Mouse (Mus musculus) erythroblast, embryonic 14.5 days (primary cell): Measurements from ENCODE around the gene Gabrb1.

Experiments
- GATA1 ChIP-seq: IDR thresholded peaks from 2 replicates; pipeline ENCODE4 v1.6.1; 2012; ENCODE audit warnings: low read length, inconsistent platforms, mixed read lengths
- TAL1 ChIP-seq: IDR thresholded peaks from 3 replicates; pipeline ENCODE4 v1.6.1; 2012; ENCODE audit warnings: low read length, inconsistent platforms, mixed read lengths

DNA sequence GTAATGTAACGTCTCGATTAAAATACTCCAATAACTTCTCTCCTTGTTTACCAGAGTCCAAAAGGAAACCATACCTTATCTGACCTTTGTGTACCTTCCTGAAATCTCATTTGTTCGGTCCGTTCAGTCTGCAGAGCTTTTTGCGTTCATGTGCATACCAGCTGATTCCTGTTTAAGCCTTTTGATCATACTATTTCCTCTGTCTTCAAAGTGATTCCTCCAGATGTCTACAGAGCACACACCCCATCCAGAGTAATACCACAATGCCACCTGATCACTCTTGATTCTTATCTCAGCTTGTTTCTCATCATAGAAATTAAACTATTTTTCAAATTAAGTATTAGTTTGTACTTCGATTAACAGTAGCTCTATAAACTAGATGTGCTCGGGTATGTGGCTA is 245.5 kb downstream of the Gabrb1 start:
- TF ChIP-seq TAL1 (no peak), GATA1 (no peak)
